7 mouse cellular contexts compared by ENCODE assay signal in genomic region chr17:84791156-84791555, GRCm38 (mm10). TPM values are rescaled to one million over a fixed set of nuclear protein-coding genes. Genes with fewer than 3 reads are reported as not detected.
DNase-seq lines count a peak whose midpoint lies in the region; ATAC-seq lines count a peak whose summit lies in the region.

No protein-coding gene starts in this region.

- peak overlapping the region; percentile 83 for H3K4me3 ChIP-seq in embryonic facial prominence, embryonic 11.5 days (ENCODE audit: low read depth, low read length)
- H3K4me3 ChIP-seq in liver, embryonic 16.5 days (ENCODE audit: low read depth, low read length) = peak overlapping the region; percentile 95
- peak overlapping the region; percentile 100 for H3K4me3 ChIP-seq in stomach, embryonic 15.5 days (replicated peaks)

- ATAC-seq in embryonic facial prominence, embryonic 11.5 days (replicated peaks; ENCODE audit: insufficient number of reproducible peaks, low FRiP score, low TSS enrichment, low read depth) = 0 out of 2 replicates have a peak, but pooled peaks have one; percentile 19
- ATAC-seq in liver, embryonic 16.5 days (ENCODE audit: low read depth) = no peak
- ATAC-seq in stomach, embryonic 15.5 days (ENCODE audit: insufficient read depth, low FRiP score, low read depth) = peak; percentile 8; the same call in 1 of the 2 replicates

- no peaks in the 10 kb centered on the region for H3K9me3 ChIP-seq in embryonic facial prominence, embryonic 11.5 days (replicated peaks; ENCODE audit: control insufficient read depth, low read length)
- H3K9me3 ChIP-seq in liver, embryonic 16.5 days (replicated peaks; ENCODE audit: control insufficient read depth, low read length) = no peaks in the 10 kb centered on the region
- H3K9me3 ChIP-seq in stomach, embryonic 15.5 days = no peaks in the 10 kb centered on the region

- H3K27me3 ChIP-seq in embryonic facial prominence, embryonic 11.5 days (ENCODE audit: control insufficient read depth, insufficient read depth, low read length) = no peaks in the 10 kb centered on the region
- no peaks in the 10 kb centered on the region for H3K27me3 ChIP-seq in liver, embryonic 16.5 days (ENCODE audit: control insufficient read depth, insufficient read depth, low read depth, low read length)
- no peaks in the 10 kb centered on the region for H3K27me3 ChIP-seq in stomach, embryonic 15.5 days (replicated peaks)

- H3K36me3 ChIP-seq in embryonic facial prominence, embryonic 11.5 days (replicated peaks; ENCODE audit: control insufficient read depth, insufficient read depth, low read depth, low read length) = no peaks in the 10 kb centered on the region
- H3K36me3 ChIP-seq in liver, embryonic 16.5 days (ENCODE audit: control insufficient read depth, insufficient read depth) = no peaks in the 10 kb centered on the region
- no peaks in the 10 kb centered on the region for H3K36me3 ChIP-seq in stomach, embryonic 15.5 days

- DNase-seq in spleen, adult 12 weeks (ENCODE audit: low spot score) = peak; percentile 15
- no peak for DNase-seq in spleen, postnatal 36 days (ENCODE audit: low spot score in 2 of 2)
- DNase-seq in embryonic facial prominence, embryonic 11.5 days (ENCODE audit: low spot score) = peak; percentile 13
- peak; percentile 13 for DNase-seq in heart, postnatal 4 days
- DNase-seq in right cerebral cortex, adult 18-20 months = no peak

- H3K9ac ChIP-seq in embryonic facial prominence, embryonic 11.5 days (replicated peaks; ENCODE audit: low read length) = peak overlapping the region; percentile 80
- peak overlapping the region; percentile 85 for H3K9ac ChIP-seq in liver, embryonic 16.5 days (ENCODE audit: low read depth, low read length)
- peak overlapping the region; percentile 50; the same call in 1 of the 2 replicates for H3K9ac ChIP-seq in stomach, embryonic 15.5 days

- H3K27ac ChIP-seq in embryonic facial prominence, embryonic 11.5 days (replicated peaks; ENCODE audit: low read depth, low read length) = peak overlapping the region; percentile 67; the same call in 1 of the 2 replicates
- peak overlapping the region; percentile 90 for H3K27ac ChIP-seq in liver, embryonic 16.5 days (ENCODE audit: low read length)
- H3K27ac ChIP-seq in stomach, embryonic 15.5 days = peak overlapping the region; percentile 82

- H3K4me1 ChIP-seq in embryonic facial prominence, embryonic 11.5 days (ENCODE audit: control insufficient read depth, insufficient read depth, low read length) = no peaks in the 10 kb centered on the region
- H3K4me1 ChIP-seq in liver, embryonic 16.5 days (ENCODE audit: control insufficient read depth, low read depth, low read length) = peaks cover 28% of the 10 kb centered on the region
- H3K4me1 ChIP-seq in stomach, embryonic 15.5 days = peaks cover 15% of the 10 kb centered on the region

- 10% methylated on average over 8 of the region's 8 CpGs for WGBS in embryonic facial prominence, embryonic 11.5 days
- WGBS in liver, embryonic 16.5 days (ENCODE audit: insufficient replicate concordance) = 4% methylated on average over 8 of the region's 8 CpGs
- WGBS in stomach, embryonic 15.5 days = 4% methylated on average over 8 of the region's 8 CpGs

- H3K4me2 ChIP-seq in embryonic facial prominence, embryonic 11.5 days (ENCODE audit: low read depth, low read length) = peak overlapping the region; percentile 60
- H3K4me2 ChIP-seq in liver, embryonic 16.5 days (ENCODE audit: low read depth, low read length) = peak overlapping the region; percentile 83
- H3K4me2 ChIP-seq in stomach, embryonic 15.5 days = peak overlapping the region; percentile 78

RNA-seq across cellular contexts. Expression of gene Lrpprc, which starts 0.6 kb away (rescaled TPM):
- polyA plus RNA-seq in embryonic facial prominence, embryonic 11.5 days (2014; fragmentation: Nextera tagmentation; extraction: Ambion mirVana) = 60.0 and 63.1 TPM in 2 replicates
- total RNA-seq in heart, postnatal 4 days (2021) = 100 to 1,000 TPM; 146 to 149 TPM
- 41.4 and 41.6 TPM in 2 replicates for polyA plus RNA-seq in liver, embryonic 16.5 days (2015; fragmentation: Nextera tagmentation; extraction: Ambion mirVana)
- 44.2 and 50.6 TPM in 2 replicates for polyA plus RNA-seq in stomach, embryonic 15.5 days (2015; fragmentation: Nextera tagmentation; extraction: Ambion mirVana)

Comparison
In these comparisons a context has a peak if more than half of its experiments do, and no peak if none do; other contexts are left out.
1. DNase-seq: peak in spleen, adult 12 weeks (single experiment), embryonic facial prominence, embryonic 11.5 days (single experiment) and heart, postnatal 4 days (single experiment); none in spleen, postnatal 36 days (0 of 2) and right cerebral cortex, adult 18-20 months (single experiment).
2. Peak in every context shown above with its lines, with median percentiles within 50 percentile points of each other: H3K27ac ChIP-seq, H3K4me2 ChIP-seq, H3K4me3 ChIP-seq and H3K9ac ChIP-seq.